Mouse (Mus musculus): Measurements from ENCODE around the gene Atg16l2.

Atg16l2 gene

DNA sequence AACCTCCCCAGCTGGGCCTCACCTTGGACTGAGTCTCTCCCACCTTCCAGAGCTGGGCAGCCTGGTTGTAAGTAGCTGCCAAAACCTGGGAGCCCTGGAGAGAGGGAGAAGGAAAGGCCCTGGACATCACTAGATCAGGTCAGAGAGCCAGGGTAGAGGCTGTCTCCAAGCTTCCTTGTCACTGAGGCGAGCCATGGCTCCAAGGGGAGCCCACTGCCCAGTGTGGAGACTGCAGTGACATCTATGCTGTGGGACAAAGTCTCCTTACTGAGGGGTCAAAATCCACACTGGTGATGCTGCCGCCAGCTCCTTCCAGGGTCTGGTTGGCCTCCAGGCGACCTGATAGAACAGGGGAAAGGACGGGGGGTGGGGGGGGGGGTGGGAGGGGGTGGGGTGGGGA is 10.0 kb downstream of the Atg16l2 start:
- no peak for DNase-seq (ENCODE audit: low read depth)

GRCm38 (mm10) chr7:101291641-101292040 is 10.4 kb downstream of the Atg16l2 start:
- DNase-seq (ENCODE audit: low read depth), result no peak

- DNase-seq (ENCODE audit: low read depth), result no peak
Measured at GRCm38 (mm10) chr7:101291211-101291610, 10.8 kb downstream of the Atg16l2 start.

DNA sequence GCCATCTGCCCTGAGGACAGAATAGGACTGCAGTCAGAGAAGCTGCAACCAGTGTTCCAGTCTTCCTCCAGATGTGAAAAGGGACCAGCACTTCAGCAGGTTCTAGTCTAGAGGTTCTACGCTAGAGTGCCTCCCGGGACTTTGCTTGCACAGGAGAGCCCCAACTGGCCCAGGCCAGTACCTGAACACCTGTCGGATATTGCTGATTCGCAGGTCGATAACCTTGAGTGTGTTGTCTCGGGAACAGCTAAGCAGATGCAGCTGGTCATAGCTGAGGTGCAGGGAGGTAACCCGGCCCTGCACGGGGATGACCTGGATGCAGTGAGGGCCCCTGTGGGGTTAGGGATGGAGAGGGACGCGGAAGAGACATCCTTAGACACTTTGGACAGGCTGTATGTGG is 11.7 kb downstream of the Atg16l2 start:
- no peak for DNase-seq (ENCODE audit: low read depth)

- peak; percentile 83 for DNase-seq (ENCODE audit: low read depth)
Measured at GRCm38 (mm10) chr7:101288436-101288835, 13.6 kb downstream of the Atg16l2 start.

DNA sequence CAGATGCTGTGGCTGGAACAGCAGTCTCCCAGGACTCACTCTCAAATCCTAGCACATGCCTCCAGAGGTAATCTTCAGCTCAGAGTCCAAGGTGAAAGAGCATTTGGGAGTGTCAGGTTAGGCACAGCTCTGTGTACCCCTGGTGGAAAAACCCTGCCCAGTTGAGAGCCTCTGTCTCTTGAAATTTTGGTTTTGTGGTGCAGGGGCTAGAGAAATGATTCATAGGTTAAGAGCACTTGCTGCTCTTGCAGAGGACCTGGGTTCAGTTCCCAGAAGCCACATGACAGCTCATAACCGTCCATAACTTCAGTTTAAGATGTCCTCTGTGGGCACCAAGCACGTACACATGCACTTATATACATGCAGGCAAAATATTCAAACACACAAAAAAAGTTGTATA is 14.2 kb downstream of the Atg16l2 start:
- DNase-seq (ENCODE audit: low read depth), result no peak

DNA sequence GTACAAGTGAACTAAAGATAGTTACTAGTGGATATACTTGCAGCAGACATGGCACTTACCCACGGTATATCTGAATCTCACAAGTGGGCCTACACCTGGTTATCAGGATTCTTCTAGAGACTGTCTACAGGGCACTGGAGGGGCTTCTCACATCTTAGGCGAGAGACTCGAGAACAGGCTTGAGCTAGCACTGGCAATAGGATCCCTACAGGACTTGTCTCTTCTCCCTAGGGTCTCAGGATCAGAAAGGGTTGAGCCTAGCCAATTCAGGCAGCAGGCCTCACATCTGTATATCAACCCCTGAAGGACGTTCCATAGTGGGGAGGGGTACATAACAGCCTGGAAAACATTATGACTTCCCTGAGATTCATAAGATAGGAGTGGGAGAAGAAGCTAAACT is 15.2 kb downstream of the Atg16l2 start:
- no peak for DNase-seq (ENCODE audit: low read depth)

GRCm38 (mm10) chr7:101284504-101284903 is 17.5 kb downstream of the Atg16l2 start:
- no peak for DNase-seq (ENCODE audit: low read depth)

GRCm38 (mm10) chr7:101282721-101283120 is 19.3 kb downstream of the Atg16l2 start:
- no peak for DNase-seq (ENCODE audit: low read depth)

DNA sequence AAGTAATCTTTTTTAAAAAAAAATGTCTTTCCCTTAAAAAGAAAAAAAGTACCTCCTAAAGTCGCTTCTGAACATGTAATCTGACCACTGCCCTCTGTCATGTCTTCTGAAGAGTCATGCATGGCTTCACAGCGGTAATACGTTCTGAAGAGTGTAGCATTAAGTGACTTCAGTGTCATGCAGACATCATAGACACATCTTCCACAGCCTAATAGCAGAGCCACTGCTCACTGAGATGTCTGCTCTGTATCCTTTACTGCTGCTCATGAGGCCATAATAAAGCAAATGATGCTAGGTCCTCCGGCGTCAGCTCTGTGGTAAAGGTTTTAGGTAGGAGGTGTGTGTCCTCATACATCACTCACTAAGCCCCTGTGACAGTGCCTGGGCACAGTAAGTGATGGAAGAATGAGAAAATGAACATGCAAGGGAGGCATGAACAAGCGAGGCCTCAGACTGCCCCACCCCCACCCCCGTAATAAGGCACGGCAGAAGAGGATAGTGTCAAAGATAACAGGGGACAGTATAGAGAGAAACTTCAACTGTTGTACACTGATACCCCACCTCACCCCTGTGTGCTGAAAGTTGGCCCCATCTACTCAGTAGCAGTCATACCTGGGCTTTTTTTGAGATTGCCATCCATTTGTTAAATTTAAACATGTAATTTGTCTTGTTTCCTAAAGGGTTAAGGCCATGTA is 29.4 kb downstream of the Atg16l2 start:
- DNase-seq (ENCODE audit: low read depth), result no peak

GRCm38 (mm10) chr7:101271602-101272001 is 30.4 kb downstream of the Atg16l2 start:
- DNase-seq (ENCODE audit: low read depth), result peak; percentile 57

DNA sequence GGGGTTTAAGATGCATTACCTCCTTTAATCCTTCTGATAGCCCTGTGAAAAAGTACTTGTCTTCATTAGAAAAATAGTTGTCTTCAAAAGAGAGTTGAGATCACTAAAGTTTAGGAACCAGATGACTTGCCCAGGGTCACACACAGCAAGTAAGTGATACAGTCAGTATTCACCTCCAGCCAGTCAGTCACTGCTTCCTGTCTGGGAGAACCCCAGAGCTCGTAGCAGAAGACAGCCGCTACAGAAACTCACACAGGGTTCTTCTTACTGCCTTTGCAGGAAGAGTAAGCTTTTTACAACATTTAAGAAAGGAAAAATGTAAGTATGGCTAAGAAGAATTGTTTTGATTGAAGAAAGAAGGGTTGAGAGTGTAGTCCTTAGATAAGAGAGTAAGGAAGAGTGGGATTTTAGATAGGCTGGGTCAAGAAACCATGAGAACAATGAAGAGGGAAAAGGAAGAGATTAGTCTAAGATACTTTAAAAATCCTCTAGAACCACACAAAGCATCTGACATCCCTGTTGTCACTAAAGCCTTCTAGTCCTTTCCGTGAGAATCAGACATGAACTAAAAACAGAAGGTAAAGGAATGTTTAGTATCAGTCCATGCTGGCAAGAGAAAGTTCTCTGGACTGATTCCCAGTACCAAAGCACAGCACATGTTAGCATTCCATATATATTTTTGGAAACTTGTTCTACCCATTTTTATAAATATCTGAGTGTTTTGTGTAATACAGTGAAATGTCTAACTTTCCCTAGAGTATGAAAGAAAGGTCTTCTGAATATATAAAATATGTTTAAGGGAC is 34.4 kb downstream of the Atg16l2 start:
- peak; percentile 73 for DNase-seq (ENCODE audit: low read depth)

- peak; percentile 66 for DNase-seq (ENCODE audit: low read depth)
Measured at GRCm38 (mm10) chr7:101263511-101263910, 38.5 kb downstream of the Atg16l2 start.

DNA sequence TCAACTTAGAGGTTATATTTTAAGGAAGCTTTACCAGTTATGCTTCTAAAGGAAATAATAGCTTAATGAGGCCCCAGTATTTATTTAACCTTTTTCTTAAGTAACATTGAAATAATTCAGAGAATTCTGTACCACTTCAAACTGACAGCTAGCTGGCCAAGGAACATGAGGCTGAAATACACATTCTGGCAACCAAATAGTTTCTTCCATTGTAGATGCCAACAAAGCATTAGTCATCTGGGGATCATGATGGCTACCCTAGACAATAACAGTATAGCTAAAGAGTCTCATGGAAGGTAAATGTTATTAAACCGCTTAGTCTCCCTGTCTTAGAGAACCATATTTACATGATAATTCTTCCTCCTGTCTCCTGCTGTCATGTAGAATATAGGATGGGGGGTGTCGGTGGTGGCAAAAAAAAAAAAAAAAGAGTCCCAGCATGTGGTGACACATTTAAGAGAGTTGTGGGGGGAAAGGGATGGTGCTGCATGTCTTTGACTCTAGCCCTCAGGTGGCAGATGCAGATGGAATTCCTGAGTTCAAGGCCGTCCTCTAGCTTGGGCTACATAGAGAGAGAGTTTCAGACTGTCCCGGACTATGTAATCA is 40.0 kb downstream of the Atg16l2 start:
- peak; percentile 77 for DNase-seq (ENCODE audit: low read depth)

DNA sequence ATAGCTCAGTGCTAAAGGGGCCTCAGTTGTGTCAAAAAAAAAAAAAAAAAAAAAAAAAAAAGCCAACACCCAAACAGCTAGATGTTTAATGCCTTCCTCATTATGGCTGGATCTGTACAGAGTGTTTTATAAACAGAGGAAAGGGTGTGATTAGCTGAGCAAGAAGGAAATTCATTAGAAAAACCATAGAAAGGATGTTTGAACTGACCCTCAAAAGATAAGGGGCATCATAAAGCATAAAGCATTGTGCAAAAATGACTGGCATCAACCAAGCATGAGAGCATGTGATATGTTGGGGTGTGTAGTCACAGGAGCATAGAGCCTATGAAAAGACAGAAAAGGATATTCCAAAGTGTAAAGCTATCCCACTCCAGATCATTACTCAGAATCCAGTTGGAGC is 43.6 kb downstream of the Atg16l2 start:
- no peak for DNase-seq (ENCODE audit: low read depth)

- no peak for DNase-seq (ENCODE audit: low read depth)
Measured at GRCm38 (mm10) chr7:101253071-101253470, 49.0 kb downstream of the Atg16l2 start.

DNA sequence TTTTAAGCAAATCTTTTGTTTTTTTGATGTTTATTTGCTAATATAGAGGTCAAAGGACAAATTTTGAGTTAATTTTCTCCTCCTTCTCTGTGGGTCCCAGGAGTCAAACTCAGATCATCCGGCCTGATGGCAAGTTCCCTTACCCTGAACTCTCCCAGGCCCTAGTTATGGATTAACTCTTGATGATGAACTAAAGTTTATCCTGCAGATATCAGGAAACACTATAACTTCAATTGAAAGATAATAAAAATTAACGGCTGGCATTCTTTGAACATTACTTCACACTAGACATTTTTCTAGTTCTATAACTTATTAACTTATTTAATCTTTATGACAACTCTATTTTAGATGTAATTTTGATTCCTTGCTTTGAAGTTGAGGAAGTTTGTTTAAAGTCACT is 52.9 kb downstream of the Atg16l2 start:
- DNase-seq (ENCODE audit: low read depth), result no peak

- DNase-seq (ENCODE audit: low read depth), result no peak
Measured at GRCm38 (mm10) chr7:101248760-101249159, 53.3 kb downstream of the Atg16l2 start.

GRCm38 (mm10) chr7:101236712-101237473 is 65.2 kb downstream of the Atg16l2 start:
- DNase-seq (ENCODE audit: low read depth), result no peak

DNA sequence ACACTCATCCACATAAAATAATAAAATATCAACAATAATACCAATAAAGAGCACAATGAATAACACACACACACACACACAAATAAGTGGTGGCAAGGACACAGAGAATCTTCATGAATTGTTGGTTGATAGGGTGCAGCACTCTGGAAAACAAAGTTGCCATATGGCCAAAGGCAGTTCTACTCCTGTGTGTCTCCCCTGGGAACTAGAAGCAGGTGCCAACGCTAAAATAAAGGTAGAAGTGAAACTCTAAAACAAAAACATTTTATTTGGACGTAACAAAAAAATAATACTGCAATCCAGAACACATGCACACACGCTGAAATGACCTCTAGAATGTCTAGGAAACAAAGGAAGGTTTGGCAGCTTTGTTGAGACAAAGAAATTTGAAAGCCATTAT is 69.3 kb downstream of the Atg16l2 start:
- DNase-seq (ENCODE audit: low read depth), result no peak

DNA sequence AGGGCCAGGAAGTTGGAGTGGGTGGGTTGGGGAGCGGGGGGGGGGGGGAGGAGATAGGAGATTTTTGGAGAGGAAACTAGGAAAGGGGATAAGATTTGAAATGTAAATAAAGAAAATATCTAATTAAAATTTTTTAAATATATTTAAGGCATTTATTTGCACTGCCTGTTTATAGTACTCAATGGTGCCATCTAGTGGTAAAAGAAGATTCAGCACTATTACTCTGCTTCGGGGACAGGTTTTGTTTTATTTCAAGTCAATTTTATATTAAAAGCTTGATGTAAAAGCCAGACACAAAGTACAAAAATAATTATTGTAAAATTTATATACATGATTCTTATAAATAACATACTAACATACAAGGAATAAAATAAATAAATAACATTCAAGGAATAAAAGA is 70.6 kb downstream of the Atg16l2 start:
- DNase-seq (ENCODE audit: low read depth), result peak; percentile 76

DNA sequence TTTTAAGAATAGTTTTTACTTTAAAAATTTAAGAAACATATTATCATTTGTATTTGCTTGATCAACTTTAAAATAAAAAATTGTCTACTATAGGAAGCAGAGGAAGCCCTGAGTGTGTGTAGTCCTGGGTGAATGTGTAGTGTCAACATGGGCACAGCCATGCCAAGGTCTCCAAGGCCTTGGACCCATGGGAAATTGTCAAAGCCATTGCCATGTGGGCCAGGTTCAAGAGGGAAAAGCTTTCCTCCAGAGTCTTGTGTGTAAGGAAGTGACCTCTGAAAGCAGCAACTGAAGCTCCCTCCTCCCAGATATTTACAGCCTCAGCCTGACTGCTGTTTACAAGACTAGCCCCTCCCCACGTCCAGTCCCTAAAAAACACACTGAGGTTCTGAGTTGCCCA is 72.7 kb downstream of the Atg16l2 start:
- no peak for DNase-seq (ENCODE audit: low read depth)
